Mouse (Mus musculus) intestine, embryonic 14.5 days (tissue): Measurements from ENCODE around the gene Cyp4f18. TPM values are rescaled to one million over a fixed set of nuclear protein-coding genes. Genes with fewer than 3 reads are reported as not detected.
"Not testable (repeated sequence)": the region's sequence is repeated elsewhere in the genome, so short reads cannot be mapped to it uniquely, and the experiment has no call there.

Experiments used
- ATAC-seq: fragments of 200-750 bp; cut with Nextera tagmentation; replicated peaks from 2 replicates; pipeline ENCODE4 v1.8.0; 2017; ENCODE audit warnings: low read depth, moderate number of reproducible peaks, moderate TSS enrichment, moderate library complexity; ENCODE audit not compliant: low FRiP score, low TSS enrichment
- DNase-seq: peaks from one replicate; pipeline ENCODE4 v3.0.0-alpha.2; 2018; ENCODE audit warnings: low spot score
- H3K27ac ChIP-seq: fragments of 300-500 bp; sonication (generic); 2 replicates; pipeline ENCODE4 v1.5.1; 2014; ENCODE audit warnings: low read depth, mild to moderate bottlenecking, control low read depth
- H3K27me3 ChIP-seq: fragments of 300-500 bp; sonication (generic); replicated peaks from 2 replicates; pipeline ENCODE4 v1.6.1; 2014; ENCODE audit warnings: low read length, control low read depth; ENCODE audit not compliant: control insufficient read depth, insufficient read depth
- H3K36me3 ChIP-seq: fragments of 300-500 bp; sonication (generic); 2 replicates; pipeline ENCODE4 v1.6.1; 2014; ENCODE audit warnings: low read length, control low read depth; ENCODE audit not compliant: control insufficient read depth, insufficient read depth
- H3K4me1 ChIP-seq: fragments of 300-500 bp; sonication (generic); replicated peaks from 2 replicates; pipeline ENCODE4 v1.6.1; 2014; ENCODE audit warnings: low read length, control low read depth, mixed read lengths; ENCODE audit not compliant: control insufficient read depth, insufficient read depth
- H3K4me2 ChIP-seq: fragments of 300-500 bp; sonication (generic); 2 replicates; pipeline ENCODE4 v1.6.1; 2014; ENCODE audit warnings: low read length
- H3K4me3 ChIP-seq: fragments of 300-500 bp; sonication (generic); 2 replicates; pipeline ENCODE4 v1.5.1; 2014; ENCODE audit warnings: low read depth, low read length, control low read depth, mixed read lengths
- H3K9ac ChIP-seq: fragments of 300-500 bp; sonication (generic); 2 replicates; pipeline ENCODE4 v1.6.1; 2014; ENCODE audit warnings: mild to moderate bottlenecking, low read length
- H3K9me3 ChIP-seq: fragments of 300-500 bp; sonication (generic); 2 replicates; pipeline ENCODE4 v1.6.1; 2016; ENCODE audit warnings: low read length, control low read depth; ENCODE audit not compliant: control insufficient read depth
- WGBS: fragments of 180-500 bp; shearing (Covaris S2); extraction: QIAGEN DNeasy Blood & Tissue Kit; methylation state at CpG from one replicate; pipeline ENCODE4 v1.1.7; 2014; 5-methylcytosine and 5-hydroxymethylcytosine counted together
- polyA plus RNA-seq: library from polyadenylated mRNA; unstranded; fragments of >200 nt; fragmentation: Nextera tagmentation; extraction: Ambion mirVana; gene quantifications from 2 replicates; pipeline ENCODE4 v1.2.1, GENCODE M21; 2014

The Cyp4f18 gene
- polyA plus RNA-seq, 1 experiment from 2014 or later = 1.0 TPM

DNA sequence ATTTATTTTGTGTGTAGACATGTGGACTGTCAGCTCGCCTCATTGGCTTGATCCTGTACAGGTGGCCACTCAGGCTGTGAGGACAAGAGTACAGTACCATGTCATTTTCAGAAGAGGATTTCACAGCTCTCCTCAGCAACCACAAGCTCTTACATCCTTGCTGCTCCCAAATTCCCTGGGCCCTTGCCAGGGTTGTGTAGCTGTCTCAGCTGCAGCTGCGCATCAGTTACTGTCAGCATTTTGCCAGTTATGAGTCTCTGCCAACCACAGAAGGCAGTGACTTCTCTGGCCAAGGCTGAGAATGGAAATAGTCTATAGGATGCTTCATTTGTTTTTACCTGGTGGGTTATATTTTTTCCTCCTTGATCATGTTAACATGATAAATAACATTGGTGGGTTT is 8.7 kb upstream of the Cyp4f18 start:
- WGBS = 56% methylated on average over 2 of the region's 2 CpGs
- ATAC-seq (no peak), DNase-seq (no peak)
- Histone ChIP-seq H3K36me3 (no peaks in the 10 kb centered on the region), H3K4me3 (no peak overlapping the region), H3K27ac (no peak overlapping the region), H3K27me3 (no peaks in the 10 kb centered on the region), H3K9me3 (no peaks in the 10 kb centered on the region), H3K4me2 (no peak overlapping the region), H3K4me1 (no peaks in the 10 kb centered on the region), H3K9ac (no peak overlapping the region)

DNA sequence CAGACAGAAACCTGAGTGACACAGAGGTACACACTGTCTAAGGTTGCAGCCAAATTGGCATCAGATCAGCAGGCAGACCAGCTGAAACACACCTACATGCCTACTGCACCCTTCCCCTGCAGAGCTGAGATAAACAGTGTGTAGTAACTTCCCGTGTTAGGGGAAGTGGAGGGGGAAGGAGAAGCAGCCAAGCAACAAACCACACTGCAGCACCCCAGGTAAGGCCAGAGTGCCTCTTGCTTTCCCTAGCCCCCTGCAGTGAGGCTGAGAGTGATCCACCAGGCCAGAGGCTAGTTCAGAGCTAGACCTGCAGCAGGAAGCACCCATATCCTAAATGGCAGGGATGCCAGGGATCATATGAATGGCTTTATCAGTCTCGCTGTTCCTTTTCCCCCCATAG is 7.9 kb upstream of the Cyp4f18 start:
- DNase-seq, H3K4me3 ChIP-seq, H3K4me2 ChIP-seq, H3K9me3 ChIP-seq, H3K9ac ChIP-seq, H3K4me1 ChIP-seq, H3K27ac ChIP-seq, ATAC-seq, H3K36me3 ChIP-seq, H3K27me3 ChIP-seq: not testable (repeated sequence)
- WGBS = 68% methylated on average over 2 of the region's 2 CpGs

DNA sequence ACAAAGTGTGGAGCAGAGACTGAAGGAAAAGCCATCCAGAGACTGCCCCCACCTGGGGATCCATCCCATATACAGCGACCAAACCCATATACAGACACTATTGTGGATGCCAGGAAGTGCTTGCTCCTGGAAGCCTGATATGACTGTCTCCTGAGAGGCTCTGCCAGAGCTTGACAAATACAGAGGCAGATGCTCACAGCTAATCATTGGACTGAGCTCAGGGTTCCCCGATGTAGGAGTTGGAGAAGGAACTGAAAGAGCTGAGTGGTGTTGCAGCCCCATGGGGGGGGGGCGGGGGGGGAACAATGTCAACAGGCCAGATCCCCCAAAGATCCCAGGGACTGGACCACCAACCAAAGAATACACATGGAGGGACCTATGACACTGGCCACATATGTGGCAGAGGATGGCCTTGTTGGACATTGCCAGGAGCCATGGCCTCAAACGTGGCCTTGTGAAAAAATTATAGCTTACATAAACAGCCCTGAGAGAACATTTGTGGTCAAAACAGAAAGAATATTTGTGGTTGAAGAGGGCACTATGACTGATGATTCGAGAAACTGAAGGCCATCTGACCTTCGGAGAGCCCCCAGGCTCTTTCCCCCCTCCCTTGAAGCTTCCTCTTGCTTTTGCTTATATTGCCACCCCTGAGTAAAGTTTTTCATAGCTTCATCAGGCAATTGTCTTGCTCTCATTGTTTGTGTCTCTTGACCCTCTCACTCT is 4.2 kb upstream of the Cyp4f18 start:
- H3K4me2 ChIP-seq, H3K9ac ChIP-seq, H3K4me1 ChIP-seq, H3K4me3 ChIP-seq, H3K27ac ChIP-seq, ATAC-seq, H3K27me3 ChIP-seq, DNase-seq, H3K9me3 ChIP-seq, H3K36me3 ChIP-seq: not testable (repeated sequence)
- 66% methylated on average over 6 of the region's 6 CpGs for WGBS

DNA sequence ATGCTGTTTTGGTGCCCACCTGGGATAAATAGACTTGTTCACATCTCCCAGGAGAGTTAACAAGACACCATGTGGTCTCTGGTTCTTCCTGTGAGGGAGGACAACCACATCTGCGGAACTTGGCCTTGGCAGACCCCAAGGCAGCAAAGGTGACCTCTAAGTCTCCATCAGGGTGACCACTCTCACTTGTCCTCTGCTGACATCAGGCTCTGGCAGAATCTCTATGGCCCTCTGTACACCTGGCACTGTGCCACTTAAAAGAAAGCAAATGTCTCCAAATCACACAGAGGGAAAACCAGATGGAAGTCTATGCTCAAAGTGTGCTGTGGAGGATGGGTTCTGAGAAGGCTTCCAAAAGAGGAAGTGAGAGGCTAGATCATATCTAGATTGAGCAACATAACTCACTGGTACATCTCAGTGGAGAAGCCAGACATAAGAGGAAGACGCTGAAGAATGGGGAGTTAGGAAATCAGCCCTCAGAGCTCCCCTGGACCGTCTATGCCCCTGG is 1.2 kb downstream of the Cyp4f18 start:
- Histone ChIP-seq H3K4me1 (no peaks in the 10 kb centered on the region), H3K4me2 (no peak overlapping the region), H3K4me3 (no peak overlapping the region), H3K9ac (no peak overlapping the region), H3K9me3 (no peaks in the 10 kb centered on the region), H3K36me3 (no peaks in the 10 kb centered on the region), H3K27me3 (no peaks in the 10 kb centered on the region), H3K27ac (no peak overlapping the region)
- DNase-seq (no peak), ATAC-seq (no peak)
- 70% methylated on average over 3 of the region's 3 CpGs for WGBS

DNA sequence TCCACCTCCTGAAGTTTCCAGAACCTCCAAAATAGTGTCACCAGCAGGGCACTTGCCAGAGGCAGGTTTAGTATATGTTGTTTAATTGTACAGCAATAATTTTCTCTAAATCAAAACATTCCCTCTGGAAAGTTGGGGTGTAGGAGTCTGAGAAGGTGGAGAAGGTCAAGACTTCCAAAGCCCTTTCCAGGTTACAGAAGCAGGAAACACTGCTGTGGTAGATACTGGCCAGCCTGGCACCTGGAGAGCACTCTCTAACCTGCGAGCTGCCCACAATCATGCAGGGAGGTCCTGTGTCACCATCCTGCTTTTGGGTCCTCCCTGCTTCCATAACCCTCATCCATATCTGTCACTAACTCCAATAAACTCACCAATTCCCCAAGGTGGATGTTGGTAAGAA is 2.7 kb downstream of the Cyp4f18 start:
- H3K4me3 ChIP-seq = no peak overlapping the region
- WGBS = 74% methylated on average over 1 of the region's 1 CpGs
- no peaks in the 10 kb centered on the region for H3K9me3 ChIP-seq
- H3K36me3 ChIP-seq = no peaks in the 10 kb centered on the region
- no peak overlapping the region for H3K9ac ChIP-seq
- no peaks in the 10 kb centered on the region for H3K27me3 ChIP-seq
- no peak for ATAC-seq
- H3K4me1 ChIP-seq = no peaks in the 10 kb centered on the region
- no peak overlapping the region for H3K27ac ChIP-seq
- H3K4me2 ChIP-seq = no peak overlapping the region
- DNase-seq = no peak

DNA sequence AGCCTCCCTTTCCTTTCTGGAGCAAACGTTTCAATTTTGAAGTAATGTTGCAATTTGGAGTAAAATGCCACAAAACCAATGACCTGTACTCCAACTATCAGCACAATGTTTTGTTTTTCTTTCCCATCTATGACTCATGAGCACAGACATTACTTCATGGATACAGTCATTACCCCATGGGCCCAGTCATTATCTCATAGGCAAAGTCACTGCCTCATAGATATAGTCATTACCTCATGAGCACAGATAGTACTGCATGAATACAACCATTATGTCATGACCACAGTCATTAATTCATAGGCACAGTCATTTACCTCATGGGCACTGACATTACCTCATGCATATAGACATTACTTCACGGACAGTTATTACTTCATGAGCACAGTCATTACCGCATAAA is 3.5 kb downstream of the Cyp4f18 start:
- Histone ChIP-seq H3K27ac (no peak overlapping the region), H3K4me3 (no peak overlapping the region), H3K27me3 (no peaks in the 10 kb centered on the region), H3K9me3 (no peaks in the 10 kb centered on the region), H3K9ac (no peak overlapping the region), H3K4me2 (no peak overlapping the region), H3K4me1 (no peaks in the 10 kb centered on the region), H3K36me3 (no peaks in the 10 kb centered on the region)
- WGBS = 82% methylated on average over 3 of the region's 3 CpGs
- ATAC-seq (no peak), DNase-seq (no peak)

DNA sequence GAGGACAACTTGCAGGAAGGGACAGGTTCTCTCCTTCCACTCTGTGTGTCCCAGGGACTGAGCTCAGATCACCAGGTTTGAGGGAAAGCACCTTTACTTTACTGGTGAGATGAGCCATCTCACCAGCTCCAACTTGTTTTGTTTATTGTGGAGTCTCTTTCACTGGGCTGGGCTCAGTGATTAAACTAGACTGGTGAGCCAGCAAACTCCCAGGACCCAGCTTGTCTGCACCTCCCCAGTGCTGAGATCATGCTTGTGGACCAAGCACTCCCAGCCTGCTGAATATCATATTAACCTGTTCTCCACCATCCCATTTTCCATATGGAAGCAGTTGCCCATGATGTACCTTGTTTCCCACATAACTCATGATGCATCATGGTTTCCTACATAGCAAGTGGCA is 6.5 kb downstream of the Cyp4f18 start:
- Histone ChIP-seq H3K27ac (no peak overlapping the region), H3K4me3 (no peak overlapping the region), H3K9ac (no peak overlapping the region), H3K9me3 (no peaks in the 10 kb centered on the region), H3K4me2 (no peak overlapping the region), H3K36me3 (no peaks in the 10 kb centered on the region), H3K4me1 (no peaks in the 10 kb centered on the region), H3K27me3 (no peaks in the 10 kb centered on the region)
- ATAC-seq = no peak
- no peak for DNase-seq

DNA sequence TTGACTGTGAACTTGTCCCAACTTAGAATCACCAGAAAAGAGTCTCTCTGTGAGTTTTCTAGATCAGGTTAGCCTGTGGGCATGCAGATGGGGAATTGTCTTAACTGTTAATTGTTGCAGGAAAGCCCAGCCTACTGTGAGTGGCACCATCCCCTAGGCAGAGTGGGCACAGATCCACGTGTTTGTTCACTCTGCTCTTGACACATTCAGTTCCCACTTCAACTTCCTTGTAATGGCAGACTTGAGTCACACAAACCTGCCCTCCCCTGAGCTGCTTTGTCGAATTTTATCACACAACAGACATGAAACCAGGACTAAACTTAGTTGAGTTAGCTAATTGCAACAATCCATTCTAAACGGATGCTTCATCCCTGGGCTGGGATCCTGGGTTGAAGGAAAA is 9.2 kb downstream of the Cyp4f18 start:
- H3K27ac ChIP-seq = no peak overlapping the region
- no peak overlapping the region for H3K4me2 ChIP-seq
- H3K4me1 ChIP-seq = no peaks in the 10 kb centered on the region
- ATAC-seq (no peak), DNase-seq (no peak)
- H3K27me3 ChIP-seq = no peaks in the 10 kb centered on the region
- H3K9ac ChIP-seq = no peak overlapping the region
- H3K4me3 ChIP-seq = no peak overlapping the region
- no peaks in the 10 kb centered on the region for H3K9me3 ChIP-seq
- WGBS = 61% methylated on average over 3 of the region's 3 CpGs
- H3K36me3 ChIP-seq = no peaks in the 10 kb centered on the region

DNA sequence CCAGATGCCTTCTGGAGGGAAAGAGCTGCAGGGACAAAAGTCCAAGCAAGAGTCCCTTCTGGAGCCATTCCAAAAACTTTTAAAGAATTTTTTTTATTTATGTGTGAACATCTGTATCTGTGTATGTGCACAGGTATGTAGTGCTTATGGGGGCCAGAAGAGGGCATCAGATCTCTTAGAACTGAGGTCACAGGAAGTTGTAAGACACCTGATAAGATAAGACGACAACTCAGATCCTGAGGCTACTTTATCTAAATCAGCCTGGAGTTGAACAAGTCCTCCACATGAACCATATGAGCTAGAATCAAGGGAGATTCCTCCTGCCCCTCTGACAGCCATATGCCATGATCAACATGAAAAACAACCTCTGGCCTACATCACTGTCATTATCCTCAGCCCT is 10.0 kb downstream of the Cyp4f18 start:
- H3K27me3 ChIP-seq = no peaks in the 10 kb centered on the region
- no peaks in the 10 kb centered on the region for H3K36me3 ChIP-seq
- no peak overlapping the region for H3K9ac ChIP-seq
- no peaks in the 10 kb centered on the region for H3K9me3 ChIP-seq
- DNase-seq (no peak), ATAC-seq (no peak)
- H3K4me3 ChIP-seq = no peak overlapping the region
- 83% methylated on average over 1 of the region's 1 CpGs for WGBS
- H3K4me1 ChIP-seq = no peaks in the 10 kb centered on the region
- no peak overlapping the region for H3K4me2 ChIP-seq
- no peak overlapping the region for H3K27ac ChIP-seq
